Mouse (Mus musculus): ENCODE results near the gene Tra2b.
"Not testable (repeated sequence)": the region's sequence is repeated elsewhere in the genome, so short reads cannot be mapped to it uniquely, and the experiment has no call there.

Gene Tra2b

GRCm38 (mm10) chr16:22242239-22242866, 23.5 kb downstream of the Tra2b start:
- no peak for DNase-seq (ENCODE audit: low read depth, low spot score)

- DNase-seq (ENCODE audit: low read depth, low spot score) = no peak
Observed at GRCm38 (mm10) chr16:22241376-22242238, 24.2 kb downstream of the Tra2b start.

- no peak for DNase-seq (ENCODE audit: low read depth, low spot score)
Observed at GRCm38 (mm10) chr16:22240856-22241255, 24.9 kb downstream of the Tra2b start.

GRCm38 (mm10) chr16:22239978-22240377, 25.8 kb downstream of the Tra2b start:
- no peak for DNase-seq (ENCODE audit: low read depth, low spot score)

GRCm38 (mm10) chr16:22238928-22239620, 26.7 kb downstream of the Tra2b start:
- peak; percentile 87 for DNase-seq (ENCODE audit: low read depth, low spot score)

GRCm38 (mm10) chr16:22238402-22238801, 27.4 kb downstream of the Tra2b start:
- DNase-seq (ENCODE audit: low read depth, low spot score) = not testable (repeated sequence)

GRCm38 (mm10) chr16:22236814-22237213, 29.0 kb downstream of the Tra2b start:
- DNase-seq (ENCODE audit: low read depth, low spot score) = peak; percentile 37

GRCm38 (mm10) chr16:22234535-22234934, 31.3 kb downstream of the Tra2b start:
- DNase-seq (ENCODE audit: low read depth, low spot score) = peak; percentile 58

- DNase-seq (ENCODE audit: low read depth, low spot score) = not testable (repeated sequence)
Observed at GRCm38 (mm10) chr16:22230276-22230675, 35.5 kb downstream of the Tra2b start.

GRCm38 (mm10) chr16:22203501-22203900, 62.3 kb downstream of the Tra2b start:
- DNase-seq (ENCODE audit: low read depth, low spot score) = no peak

- peak; percentile 25 for DNase-seq (ENCODE audit: low read depth, low spot score)
Observed at GRCm38 (mm10) chr16:22201858-22202257, 63.9 kb downstream of the Tra2b start.

GRCm38 (mm10) chr16:22200476-22200875, 65.3 kb downstream of the Tra2b start:
- DNase-seq (ENCODE audit: low read depth, low spot score) = peak; percentile 95

All from ES-CJ7 (cell line).